Mouse (Mus musculus): ENCODE data around the gene Gsk3a. TPM values are rescaled to one million over a fixed set of nuclear protein-coding genes. Genes with fewer than 3 reads are reported as not detected.

The Gsk3a gene
- polyA plus RNA-seq, 1 experiment from 2014 or later = 4.0 TPM

DNA sequence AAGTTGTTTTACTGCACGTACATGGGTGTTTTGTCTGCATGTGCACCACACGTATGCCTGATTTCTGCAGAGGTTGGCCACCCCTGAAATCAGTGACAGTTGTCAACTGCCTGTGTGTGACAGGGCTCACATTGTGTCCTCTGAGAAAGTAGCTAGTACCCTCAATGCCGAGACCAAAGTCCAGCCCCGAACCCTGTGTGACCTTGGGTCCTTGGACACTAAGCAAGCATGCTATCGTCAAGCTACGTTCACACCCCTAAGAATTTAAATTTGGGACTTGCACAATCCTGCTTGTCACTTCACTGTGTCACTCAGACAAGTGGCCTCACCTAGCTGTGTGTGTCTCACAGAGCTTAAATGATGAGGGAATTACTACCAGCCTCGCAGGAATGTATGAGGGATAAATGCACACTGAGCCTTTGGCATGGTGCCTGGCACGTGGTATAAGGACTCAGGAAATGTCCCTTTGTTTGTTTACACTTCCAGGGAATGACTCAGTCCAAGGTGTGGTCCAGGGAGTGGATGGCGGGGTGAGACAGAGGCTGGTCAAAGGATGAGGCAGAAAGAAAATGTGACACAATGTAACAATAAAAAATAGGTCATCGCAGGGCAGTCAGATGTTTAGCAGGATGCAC lies 40.1 kb downstream of the Gsk3a start:
- Histone ChIP-seq H3K9me3 (ENCODE audit: control insufficient read depth, low read length) (no peaks in the 10 kb centered on the region), H3K27me3 (replicated peaks; ENCODE audit: control insufficient read depth, insufficient read depth, low read length) (no peaks in the 10 kb centered on the region), H3K4me3 (ENCODE audit: low read length) (no peak overlapping the region), H3K27ac (ENCODE audit: low read length) (no peak overlapping the region), H3K4me2 (ENCODE audit: low read depth, low read length) (no peak overlapping the region), H3K36me3 (ENCODE audit: control insufficient read depth, insufficient read depth, low read length) (no peaks in the 10 kb centered on the region), H3K4me1 (ENCODE audit: control insufficient read depth, insufficient read depth, low read length) (peaks cover 8% of the 10 kb centered on the region), H3K9ac (ENCODE audit: low read depth, low read length) (no peak overlapping the region)
- ATAC-seq = peak; percentile 92
- WGBS = 46% methylated on average over 10 of the region's 10 CpGs

DNA sequence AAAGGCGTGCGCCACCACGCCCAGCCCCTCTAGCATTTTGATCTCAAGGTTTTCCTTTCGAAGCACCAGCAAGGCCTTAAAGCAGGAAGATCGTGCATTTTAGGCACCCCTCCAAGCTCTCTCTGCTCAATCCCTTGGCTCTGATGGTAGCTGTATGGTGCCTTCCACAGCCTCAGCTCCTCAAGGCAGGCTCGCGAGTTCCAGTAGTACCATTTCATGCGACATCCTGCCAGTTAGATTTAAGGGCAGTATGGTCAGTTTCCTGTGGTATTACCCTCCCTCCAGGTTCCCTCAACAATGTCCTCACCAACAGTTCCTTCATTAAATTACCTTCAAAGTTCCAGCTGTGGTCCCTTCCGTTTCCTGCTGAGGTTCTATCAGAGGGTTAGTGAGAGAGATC lies 41.5 kb downstream of the Gsk3a start:
- Histone ChIP-seq H3K4me3 (ENCODE audit: low read length) (no peak overlapping the region), H3K27me3 (replicated peaks; ENCODE audit: control insufficient read depth, insufficient read depth, low read length) (no peaks in the 10 kb centered on the region), H3K4me2 (ENCODE audit: low read depth, low read length) (no peak overlapping the region), H3K27ac (ENCODE audit: low read length) (no peak overlapping the region), H3K9ac (ENCODE audit: low read depth, low read length) (no peak overlapping the region), H3K9me3 (ENCODE audit: control insufficient read depth, low read length) (no peaks in the 10 kb centered on the region), H3K36me3 (ENCODE audit: control insufficient read depth, insufficient read depth, low read length) (no peaks in the 10 kb centered on the region), H3K4me1 (ENCODE audit: control insufficient read depth, insufficient read depth, low read length) (peaks cover 8% of the 10 kb centered on the region)
- no peak for ATAC-seq
- WGBS = 85% methylated on average over 9 of the region's 9 CpGs

GRCm38 (mm10) chr7:25195148-25195547 lies 42.5 kb downstream of the Gsk3a start:
- no peak overlapping the region for H3K4me2 ChIP-seq (ENCODE audit: low read depth, low read length)
- H3K4me3 ChIP-seq (ENCODE audit: low read length) = no peak overlapping the region
- no peaks in the 10 kb centered on the region for H3K27me3 ChIP-seq (replicated peaks; ENCODE audit: control insufficient read depth, insufficient read depth, low read length)
- H3K36me3 ChIP-seq (ENCODE audit: control insufficient read depth, insufficient read depth, low read length) = no peaks in the 10 kb centered on the region
- H3K4me1 ChIP-seq (ENCODE audit: control insufficient read depth, insufficient read depth, low read length) = peaks cover 8% of the 10 kb centered on the region
- ATAC-seq = no peak
- no peak overlapping the region for H3K9ac ChIP-seq (ENCODE audit: low read depth, low read length)
- no peaks in the 10 kb centered on the region for H3K9me3 ChIP-seq (ENCODE audit: control insufficient read depth, low read length)
- 77% methylated on average over 3 of the region's 3 CpGs for WGBS
- no peak overlapping the region for H3K27ac ChIP-seq (ENCODE audit: low read length)

DNA sequence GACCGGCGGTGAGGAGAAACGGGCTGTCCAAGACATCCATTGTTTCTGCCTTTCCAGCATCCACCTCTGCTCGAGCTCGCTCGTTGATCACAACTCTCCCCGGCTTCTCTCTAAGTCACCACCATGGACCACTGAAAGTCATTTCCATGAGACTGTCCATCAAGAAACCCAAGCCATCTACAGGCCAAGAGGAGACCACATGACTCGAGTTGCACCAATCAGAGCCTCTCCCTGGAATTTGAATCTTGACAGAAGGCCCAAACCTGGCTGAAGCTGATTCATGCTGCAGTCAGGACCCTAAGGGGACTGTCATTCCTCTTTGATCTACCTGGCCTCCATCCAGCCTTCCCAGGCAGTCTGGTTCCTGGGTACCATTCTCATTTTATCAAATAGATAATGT lies 45.5 kb downstream of the Gsk3a start:
- ATAC-seq = no peak

DNA sequence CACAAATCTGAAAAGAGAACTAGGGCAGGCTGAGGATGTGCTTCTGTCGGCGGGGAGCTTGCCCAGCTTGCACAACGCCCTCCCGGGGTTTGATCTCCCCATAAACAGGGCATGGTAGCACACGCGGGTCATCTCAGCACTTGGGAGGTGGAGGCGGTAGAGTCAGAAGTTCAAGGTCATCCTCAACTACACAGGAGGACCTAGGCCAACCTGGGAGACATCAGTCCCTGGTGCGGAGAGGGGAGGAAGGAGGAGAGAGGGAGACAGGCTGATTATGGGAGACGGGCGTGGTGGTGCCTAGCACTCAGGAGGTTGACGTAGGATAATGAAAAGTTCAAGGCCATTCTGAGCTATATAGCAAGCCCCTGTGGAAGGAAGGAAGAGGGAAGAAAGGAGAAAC lies 46.8 kb downstream of the Gsk3a start:
- Histone ChIP-seq H3K9ac (ENCODE audit: low read depth, low read length) (no peak overlapping the region), H3K4me1 (ENCODE audit: control insufficient read depth, insufficient read depth, low read length) (no peaks in the 10 kb centered on the region), H3K27ac (ENCODE audit: low read length) (no peak overlapping the region), H3K9me3 (ENCODE audit: control insufficient read depth, low read length) (no peaks in the 10 kb centered on the region), H3K4me3 (ENCODE audit: low read length) (no peak overlapping the region), H3K4me2 (ENCODE audit: low read depth, low read length) (no peak overlapping the region), H3K36me3 (ENCODE audit: control insufficient read depth, insufficient read depth, low read length) (no peaks in the 10 kb centered on the region), H3K27me3 (replicated peaks; ENCODE audit: control insufficient read depth, insufficient read depth, low read length) (no peaks in the 10 kb centered on the region)
- no peak for ATAC-seq
- 81% methylated on average over 11 of the region's 11 CpGs for WGBS

More for the DNA sequence above, 45.5 kb downstream of the Gsk3a start:
- H3K27me3 ChIP-seq (replicated peaks; ENCODE audit: control insufficient read depth, insufficient read depth, low read length) = no peaks in the 10 kb centered on the region
- H3K4me1 ChIP-seq (ENCODE audit: control insufficient read depth, insufficient read depth, low read length) = no peaks in the 10 kb centered on the region
- no peaks in the 10 kb centered on the region for H3K9me3 ChIP-seq (ENCODE audit: control insufficient read depth, low read length)
- no peaks in the 10 kb centered on the region for H3K36me3 ChIP-seq (ENCODE audit: control insufficient read depth, insufficient read depth, low read length)
- no peak overlapping the region for H3K4me2 ChIP-seq (ENCODE audit: low read depth, low read length)
- no peak overlapping the region for H3K4me3 ChIP-seq (ENCODE audit: low read length)
- H3K9ac ChIP-seq (ENCODE audit: low read depth, low read length) = no peak overlapping the region
- no peak overlapping the region for H3K27ac ChIP-seq (ENCODE audit: low read length)
- 78% methylated on average over 8 of the region's 8 CpGs for WGBS

- peaks cover 6% of the 10 kb centered on the region for H3K27me3 ChIP-seq (replicated peaks; ENCODE audit: control insufficient read depth, insufficient read depth, low read length)
- ATAC-seq = peak; percentile 81
- H3K4me3 ChIP-seq (ENCODE audit: low read length) = no peak overlapping the region
- no peak overlapping the region for H3K9ac ChIP-seq (ENCODE audit: low read depth, low read length)
- no peak overlapping the region for H3K27ac ChIP-seq (ENCODE audit: low read length)
- H3K4me2 ChIP-seq (ENCODE audit: low read depth, low read length) = no peak overlapping the region
- H3K9me3 ChIP-seq (ENCODE audit: control insufficient read depth, low read length) = no peaks in the 10 kb centered on the region
- H3K4me1 ChIP-seq (ENCODE audit: control insufficient read depth, insufficient read depth, low read length) = no peaks in the 10 kb centered on the region
- no peaks in the 10 kb centered on the region for H3K36me3 ChIP-seq (ENCODE audit: control insufficient read depth, insufficient read depth, low read length)
- WGBS = 26% methylated on average over 21 of the region's 21 CpGs
Measured at GRCm38 (mm10) chr7:25187662-25188650, 49.7 kb downstream of the Gsk3a start.

- 75% methylated on average over 6 of the region's 6 CpGs for WGBS
- H3K4me1 ChIP-seq (ENCODE audit: control insufficient read depth, insufficient read depth, low read length) = peaks cover 3% of the 10 kb centered on the region; the same call in 1 of the 2 replicates
- no peaks in the 10 kb centered on the region for H3K9me3 ChIP-seq (ENCODE audit: control insufficient read depth, low read length)
- no peak overlapping the region for H3K9ac ChIP-seq (ENCODE audit: low read depth, low read length)
- H3K27me3 ChIP-seq (replicated peaks; ENCODE audit: control insufficient read depth, insufficient read depth, low read length) = peaks cover 41% of the 10 kb centered on the region
- no peak overlapping the region for H3K27ac ChIP-seq (ENCODE audit: low read length)
- H3K4me3 ChIP-seq (ENCODE audit: low read length) = no peak overlapping the region
- H3K36me3 ChIP-seq (ENCODE audit: control insufficient read depth, insufficient read depth, low read length) = no peaks in the 10 kb centered on the region
- ATAC-seq = no peak
- H3K4me2 ChIP-seq (ENCODE audit: low read depth, low read length) = no peak overlapping the region
Measured at GRCm38 (mm10) chr7:25184091-25184490, 53.6 kb downstream of the Gsk3a start.

DNA sequence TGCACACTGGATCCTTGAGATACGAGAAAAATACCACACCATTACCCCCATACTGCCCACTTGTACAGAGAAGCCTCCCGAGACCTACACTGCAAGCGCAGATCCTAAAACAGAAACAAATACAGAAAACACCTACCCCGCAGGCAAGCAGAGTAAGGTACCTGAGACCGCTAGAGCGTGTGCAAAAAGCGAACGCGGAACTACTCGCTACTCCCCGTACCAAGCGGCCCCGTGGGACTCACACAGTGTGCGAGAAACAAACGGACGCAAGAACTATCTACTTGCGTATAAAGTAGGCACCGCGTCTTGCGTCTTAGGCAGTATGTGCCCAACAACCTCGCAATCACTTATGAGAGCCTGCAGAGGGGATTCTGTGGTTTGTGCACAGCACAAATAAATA lies 55.8 kb downstream of the Gsk3a start:
- no peak for ATAC-seq
- H3K27me3 ChIP-seq (replicated peaks; ENCODE audit: control insufficient read depth, insufficient read depth, low read length) = peaks cover 61% of the 10 kb centered on the region
- 7% methylated on average over 21 of the region's 21 CpGs for WGBS
- no peak overlapping the region for H3K4me3 ChIP-seq (ENCODE audit: low read length)
- no peaks in the 10 kb centered on the region for H3K36me3 ChIP-seq (ENCODE audit: control insufficient read depth, insufficient read depth, low read length)
- no peak overlapping the region for H3K4me2 ChIP-seq (ENCODE audit: low read depth, low read length)
- H3K9me3 ChIP-seq (ENCODE audit: control insufficient read depth, low read length) = no peaks in the 10 kb centered on the region
- no peak overlapping the region for H3K9ac ChIP-seq (ENCODE audit: low read depth, low read length)
- no peak overlapping the region for H3K27ac ChIP-seq (ENCODE audit: low read length)
- H3K4me1 ChIP-seq (ENCODE audit: control insufficient read depth, insufficient read depth, low read length) = peaks cover 7% of the 10 kb centered on the region; the same call in 1 of the 2 replicates

GRCm38 (mm10) chr7:25181331-25181790 lies 56.3 kb downstream of the Gsk3a start:
- Histone ChIP-seq H3K27me3 (replicated peaks; ENCODE audit: control insufficient read depth, insufficient read depth, low read length) (peaks cover 66% of the 10 kb centered on the region), H3K4me2 (ENCODE audit: low read depth, low read length) (no peak overlapping the region), H3K4me3 (ENCODE audit: low read length) (no peak overlapping the region), H3K36me3 (ENCODE audit: control insufficient read depth, insufficient read depth, low read length) (no peaks in the 10 kb centered on the region), H3K4me1 (ENCODE audit: control insufficient read depth, insufficient read depth, low read length) (peaks cover 7% of the 10 kb centered on the region; the same call in 1 of the 2 replicates), H3K9me3 (ENCODE audit: control insufficient read depth, low read length) (no peaks in the 10 kb centered on the region), H3K27ac (ENCODE audit: low read length) (no peak overlapping the region), H3K9ac (ENCODE audit: low read depth, low read length) (no peak overlapping the region)
- ATAC-seq = peak; percentile 41; the same call in 1 of the 2 replicates
- WGBS = under 1% methylated on average over 15 of the region's 15 CpGs

All from intestine, embryonic 16.5 days (tissue).